Mouse (Mus musculus): ENCODE results near the gene Inpp5d.

DNA sequence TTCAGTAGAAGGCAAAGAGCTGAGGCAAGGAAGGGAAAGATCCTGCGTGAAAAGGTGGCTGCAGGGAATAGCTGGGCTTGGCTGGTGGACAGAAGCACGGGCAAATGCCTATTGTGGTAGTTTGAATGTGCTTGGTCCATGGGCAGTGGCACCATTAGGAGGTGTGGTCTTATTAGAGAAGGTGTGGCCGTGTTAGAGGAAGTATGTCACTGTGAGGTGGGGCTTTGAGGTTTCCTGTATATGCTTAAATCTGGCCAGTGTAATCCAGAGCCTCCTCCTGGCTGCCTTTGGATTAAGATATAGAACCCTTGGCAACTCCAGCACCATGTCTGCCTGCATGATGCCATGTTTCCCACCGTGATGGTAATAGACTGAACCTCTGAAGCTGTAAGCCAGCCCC, 103.2 kb downstream of the Inpp5d start:
- TF ChIP-seq POLR2A (IDR thresholded peaks at IDR 0.05; ENCODE audit: control insufficient read depth, extremely low read depth, insufficient read depth, low read length, poor library complexity): no peak
- no peak for TF ChIP-seq CTCF (IDR thresholded peaks at IDR 0.05; ENCODE audit: borderline replicate concordance, control insufficient read depth, extremely low read depth, insufficient read depth, low read length, poor library complexity)
